Mouse (Mus musculus) layer of hippocampus, adult 18-20 months (tissue): ENCODE measurements around the gene Dlg3. TPM values are rescaled to one million over a fixed set of nuclear protein-coding genes. Genes with fewer than 3 reads are reported as not detected.

Experiments
- DNase-seq, 2 experiments: peaks; one replicate each; pipeline ENCODE4 v3.0.0; 2022; ENCODE audit warnings: low spot score in 2 of 2
- long read RNA-seq: library from polyadenylated mRNA; stranded (forward); transcript quantifications from one replicate; pipeline ENCODE4 v2.0.0, GENCODE M21; 2021
- total RNA-seq, 2 experiments: library from RNA; stranded (reverse); gene quantifications; 2 replicates each; pipeline ENCODE4 v1.2.3; 2021

Gene Dlg3
- total RNA-seq = 100 to 1,000 TPM; 149 to 153 TPM
- long read RNA-seq, full-length matches to known transcripts = 135 of 215 reads
- long read RNA-seq, partial matches to known transcripts = 48 of 215 reads
- long read RNA-seq, other reads (novel, unspliced or antisense) = 32 of 215 reads

DNA sequence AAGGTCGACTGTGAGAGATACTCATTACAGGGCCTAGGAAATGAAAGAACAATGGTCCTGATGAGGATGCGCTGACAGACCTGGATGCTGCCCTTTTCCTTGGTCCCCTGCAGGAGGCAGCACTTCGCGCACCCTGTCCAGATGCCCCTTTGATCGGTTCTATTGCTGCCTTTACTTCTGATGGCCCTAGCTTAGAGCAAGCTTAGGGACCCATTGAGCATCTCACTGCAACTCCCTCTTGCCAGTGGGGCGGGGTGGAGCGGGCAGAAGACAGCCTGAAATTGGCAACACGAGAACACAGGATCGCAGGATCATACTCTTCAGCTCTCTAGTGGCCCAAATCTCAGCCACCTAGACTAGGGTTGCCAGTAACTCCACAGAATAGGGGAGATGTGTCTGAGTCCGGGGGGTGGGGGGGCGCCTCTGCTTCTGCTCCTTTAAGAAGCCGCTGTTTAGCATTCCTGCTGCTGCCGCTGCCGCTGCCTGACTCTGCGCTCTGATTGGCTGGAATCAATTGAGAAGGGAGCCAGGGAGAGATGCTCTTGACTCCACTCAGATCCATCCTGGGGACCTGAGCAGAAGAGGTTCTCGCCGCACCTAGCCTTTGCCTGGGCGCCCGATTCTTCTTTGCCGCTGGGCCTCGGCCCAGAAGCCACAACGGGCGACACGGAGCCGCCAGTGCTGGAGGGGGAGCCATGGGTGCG is at the start of gene Dlg3:
Gene Dlg3, plus strand, starts transcription at position 542 of the 704 bp plus-strand sequence.
- DNase-seq = peak; percentile 57 to 78

DNA sequence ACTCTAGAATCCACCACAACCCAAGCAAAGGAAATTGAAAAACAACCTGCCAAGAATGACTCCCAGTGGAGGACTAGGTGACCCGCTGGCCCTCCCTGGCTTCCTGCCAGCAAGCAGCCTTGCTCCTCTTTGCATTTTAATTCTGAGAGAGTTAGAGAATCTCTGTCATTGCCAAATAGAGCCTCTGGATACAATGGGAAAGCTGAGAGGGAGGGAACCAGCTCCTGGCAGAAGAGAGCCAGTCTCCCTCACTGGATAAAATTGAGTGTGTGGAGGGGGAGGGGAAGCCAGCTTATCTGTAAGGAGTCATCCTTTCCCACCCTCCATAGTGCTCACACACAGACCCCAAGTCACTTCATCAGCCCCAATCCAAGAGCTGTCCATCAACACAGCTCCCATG is 38.6 kb upstream of the Dlg3 start:
- DNase-seq = peak in 1 of 2 experiments; percentile 6

DNA sequence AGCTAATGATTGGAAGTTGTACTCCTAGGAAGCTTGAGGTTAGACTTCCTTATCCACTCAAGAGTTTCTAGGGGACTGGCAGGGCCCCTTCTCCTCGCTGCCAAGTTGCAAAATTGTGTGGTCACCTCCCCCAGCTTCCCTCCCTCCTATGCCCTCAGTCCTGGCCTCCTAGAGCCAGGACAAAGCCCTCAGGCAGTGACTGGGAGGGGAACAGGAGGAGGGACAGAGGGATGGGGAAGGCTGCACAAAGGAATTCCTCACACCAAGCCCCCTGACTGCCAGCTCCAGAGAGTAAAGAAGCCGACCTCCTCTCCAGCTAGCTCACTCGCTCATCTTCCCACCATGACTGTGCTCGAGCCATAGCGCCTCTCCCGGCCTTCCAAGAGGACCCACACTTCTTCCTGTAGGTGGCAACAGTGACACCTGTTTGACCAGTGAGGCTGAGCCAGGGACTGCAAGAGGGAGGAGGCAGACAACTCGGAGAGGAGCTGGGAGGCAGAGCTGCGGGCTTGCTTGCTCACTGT is 37.8 kb upstream of the Dlg3 start, which contains the start of gene Gdpd2:
Gene Gdpd2, plus strand, starts transcription at position 209 of the 524 bp plus-strand sequence.
- peak in 1 of 2 experiments; percentile 11 for DNase-seq

GRCm38 (mm10) chrX:100730266-100730665 is 37.3 kb upstream of the Dlg3 start:
- DNase-seq = no peak

DNA sequence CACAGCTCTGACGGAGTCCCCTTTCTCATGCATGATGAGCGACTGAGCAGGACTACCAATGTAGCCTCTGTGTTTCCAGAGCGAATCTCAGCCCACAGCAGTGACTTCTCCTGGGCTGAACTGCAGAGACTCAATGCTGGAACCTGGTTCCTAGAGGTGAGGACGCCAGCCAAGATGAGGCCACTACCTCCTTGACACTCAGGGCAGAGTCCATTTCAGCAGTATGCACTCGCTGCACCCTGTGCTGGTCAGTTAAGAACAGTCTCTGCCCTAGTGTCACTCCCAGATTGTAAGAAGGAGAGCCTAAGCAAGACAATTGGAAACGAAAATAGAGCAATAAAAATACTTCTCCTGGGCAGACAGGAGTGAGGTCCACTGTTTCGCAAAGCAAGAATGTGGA is 33.2 kb upstream of the Dlg3 start:
- no peak for DNase-seq

- peak; percentile 50 to 78 for DNase-seq
Observed at GRCm38 (mm10) chrX:100738918-100739317, 28.6 kb upstream of the Dlg3 start.

GRCm38 (mm10) chrX:100739443-100739842 is 28.1 kb upstream of the Dlg3 start:
- DNase-seq = peak in 1 of 2 experiments; percentile 41

GRCm38 (mm10) chrX:100740785-100741184 is 26.7 kb upstream of the Dlg3 start:
- peak in 1 of 2 experiments; percentile 14 for DNase-seq

- DNase-seq = peak; percentile 74 to 90
Observed at GRCm38 (mm10) chrX:100741940-100742339, 25.6 kb upstream of the Dlg3 start.

GRCm38 (mm10) chrX:100765855-100766254 is 1.7 kb upstream of the Dlg3 start:
- DNase-seq = no peak

GRCm38 (mm10) chrX:100767885-100768626 is 534 bp downstream of the Dlg3 start:
- DNase-seq = no peak

DNA sequence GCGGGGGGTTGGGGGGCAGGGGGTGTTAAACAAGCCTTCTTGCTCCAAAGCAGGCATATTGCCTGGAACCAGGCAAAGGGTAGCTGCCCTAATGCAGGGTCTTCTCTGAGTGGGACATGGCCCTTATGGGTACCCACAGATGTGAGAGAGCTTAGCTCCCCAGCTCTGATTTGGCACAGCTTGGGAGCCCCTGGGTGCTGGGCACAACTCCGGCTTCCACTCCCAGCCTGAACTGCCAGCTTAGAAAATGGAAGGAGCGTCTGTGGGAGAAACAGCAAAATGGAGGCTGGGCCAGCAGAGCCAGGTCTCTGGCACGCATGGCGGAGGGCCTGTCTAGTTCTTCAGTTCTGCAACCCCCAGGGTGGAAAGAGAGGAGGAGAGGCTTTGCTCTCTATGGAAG is 1.8 kb downstream of the Dlg3 start:
- DNase-seq = no peak

DNA sequence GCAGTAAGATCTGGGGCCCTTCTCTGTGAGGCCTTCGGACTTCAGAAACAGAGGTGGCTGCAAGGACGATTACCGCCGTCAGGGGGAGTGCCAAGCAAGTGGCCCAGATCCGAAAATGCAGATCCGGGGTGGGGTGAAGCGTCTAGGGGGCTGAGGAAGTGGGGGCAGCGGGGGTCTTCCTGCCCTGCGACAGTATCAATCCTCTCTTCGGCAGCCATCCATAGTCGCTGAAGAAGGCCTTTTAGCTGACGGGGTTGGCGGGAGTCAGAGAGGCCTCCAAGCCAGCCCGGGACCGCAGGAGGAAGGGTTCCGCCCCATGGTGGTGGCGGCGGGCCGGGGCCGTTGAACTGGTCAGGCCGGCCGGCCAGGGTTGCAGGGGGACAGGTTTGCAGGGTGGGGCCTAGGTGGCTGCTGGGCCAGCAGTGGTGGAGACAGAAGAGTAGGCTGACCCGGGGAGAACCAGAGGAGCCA is 6.9 kb downstream of the Dlg3 start:
- peak in 1 of 2 experiments; percentile 51 for DNase-seq

DNA sequence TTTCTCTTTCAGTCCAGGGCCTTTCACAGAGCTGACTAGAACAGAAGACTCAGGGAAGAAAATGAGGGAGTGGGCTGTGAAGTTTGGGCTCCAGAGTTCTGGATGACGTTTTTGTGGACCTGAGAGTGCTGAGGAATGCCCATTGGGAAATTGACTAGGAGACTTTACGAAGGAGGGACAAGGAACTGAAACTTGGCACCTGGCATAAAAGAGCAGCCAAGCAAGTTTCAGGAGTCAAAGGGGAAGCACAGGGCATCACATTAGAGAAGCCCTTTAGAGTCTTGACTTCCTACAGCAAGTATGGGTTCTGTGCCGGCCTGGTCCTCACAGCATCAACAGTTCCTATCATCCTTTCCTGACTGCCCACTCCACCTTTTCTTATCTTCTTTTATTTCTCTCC is 7.9 kb downstream of the Dlg3 start:
- DNase-seq = no peak

DNA sequence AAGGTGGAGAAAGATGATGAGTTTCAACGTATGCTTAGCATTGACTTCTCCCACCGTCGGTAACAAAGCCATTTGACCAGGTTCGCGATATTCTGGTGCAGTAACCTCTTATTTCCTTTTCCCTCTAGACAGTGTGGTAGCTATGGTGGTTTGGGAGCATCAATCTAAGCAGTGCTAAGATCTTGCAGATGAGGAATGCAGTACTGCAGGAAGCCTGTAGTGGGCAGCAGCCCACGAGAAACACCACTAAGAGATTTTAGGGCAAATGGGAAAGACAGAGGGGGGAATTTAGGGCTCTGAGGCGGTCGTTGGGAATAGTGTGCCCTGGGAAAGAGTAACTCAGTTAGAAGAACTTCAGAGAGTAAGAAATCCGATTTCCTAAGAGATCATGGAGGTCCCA is 9.0 kb downstream of the Dlg3 start:
- peak in 1 of 2 experiments; percentile 80 for DNase-seq

DNA sequence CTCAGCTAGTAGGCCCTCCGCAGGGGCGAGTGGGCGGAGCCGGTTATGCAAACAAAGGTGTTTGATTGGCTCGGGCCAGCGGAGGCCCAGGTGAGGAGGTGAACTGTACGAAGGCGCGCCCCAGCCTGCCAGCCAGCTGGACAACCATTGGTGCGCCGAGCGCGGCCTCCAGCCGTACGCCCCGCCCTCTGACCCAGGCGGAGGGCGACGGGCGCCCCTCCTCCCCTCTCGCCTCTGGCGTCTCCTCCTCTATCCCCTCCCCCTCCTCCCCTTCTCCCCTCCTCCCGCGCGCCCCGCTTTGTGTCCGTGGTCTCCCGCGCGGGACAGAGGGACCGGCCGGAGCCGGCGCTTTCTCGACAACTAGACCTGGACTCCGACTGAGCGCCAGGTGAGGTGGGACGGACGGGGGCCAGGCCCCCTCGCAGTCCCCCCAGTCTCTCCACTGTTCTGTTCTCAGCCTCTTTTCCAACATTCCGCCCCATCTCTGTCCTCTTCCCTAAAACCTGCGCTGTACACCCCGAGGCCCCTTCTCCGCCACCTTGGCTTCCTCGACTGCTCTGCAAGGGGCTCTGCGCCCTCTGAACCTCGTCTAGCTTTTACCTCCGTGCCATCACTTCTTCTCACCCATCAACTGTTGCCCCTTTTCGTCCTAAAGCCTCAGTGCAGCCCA is 9.6 kb downstream of the Dlg3 start:
- no peak for DNase-seq

GRCm38 (mm10) chrX:100777655-100778234 is 10.2 kb downstream of the Dlg3 start:
- DNase-seq = no peak

GRCm38 (mm10) chrX:100778397-100778796 is 10.9 kb downstream of the Dlg3 start:
- no peak for DNase-seq

DNA sequence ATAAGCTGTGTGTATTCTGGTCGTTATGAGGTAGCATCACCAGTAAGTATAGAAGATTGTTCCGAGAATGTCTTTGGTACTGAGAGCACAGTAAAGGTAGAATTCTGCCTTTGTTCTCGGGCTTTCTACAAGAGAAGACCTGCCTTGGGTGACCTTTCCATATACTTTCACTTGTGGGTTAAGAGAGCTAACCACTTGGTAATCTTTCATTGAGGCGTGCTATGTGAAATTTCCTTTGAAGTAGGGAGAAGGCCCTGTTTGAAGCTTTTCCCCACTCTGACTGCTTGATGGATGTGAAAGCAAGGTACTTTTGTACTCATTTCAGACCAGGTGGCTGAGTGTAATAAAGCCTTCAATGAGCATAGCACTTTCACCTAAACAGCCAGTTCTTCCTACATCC is 21.8 kb downstream of the Dlg3 start:
- DNase-seq = no peak

DNA sequence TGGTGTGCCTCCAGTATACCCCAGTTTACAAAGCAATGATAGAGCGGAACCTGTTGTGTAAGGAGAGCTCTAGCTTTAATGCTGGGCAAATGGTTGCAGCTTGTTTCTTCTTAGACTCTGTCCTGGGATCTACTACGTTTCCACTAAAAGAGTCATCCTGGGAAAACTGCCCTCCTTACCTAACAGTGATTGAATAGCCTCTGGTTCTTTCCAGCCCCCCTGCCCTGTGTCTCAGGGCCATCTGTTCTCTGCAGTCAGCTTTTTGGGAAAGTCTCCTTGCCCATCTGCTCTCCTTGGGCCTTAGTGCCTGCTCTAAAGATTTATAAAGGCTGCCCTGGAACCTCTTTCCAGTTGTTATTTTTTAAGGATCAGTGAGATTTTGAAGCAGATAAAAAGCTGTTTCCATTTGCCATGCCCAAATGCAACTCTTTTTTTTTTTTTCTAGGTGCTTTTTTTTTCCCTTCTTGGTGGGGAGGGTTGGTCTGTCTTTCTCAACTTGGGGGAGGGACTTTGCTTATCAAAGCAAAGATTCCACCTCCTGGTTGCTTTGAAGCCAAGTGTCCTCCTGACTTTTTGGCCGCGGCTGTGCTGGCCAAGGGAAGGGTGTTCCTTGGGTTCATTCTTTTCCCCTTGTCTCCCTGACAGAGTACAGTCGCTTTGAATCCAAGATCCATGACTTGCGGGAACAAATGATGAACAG is 28.7 kb downstream of the Dlg3 start:
- no peak for DNase-seq
